Mouse (Mus musculus) megakaryocyte, embryonic 14.5 days (primary cell): ENCODE measurements around the gene Gm21750. TPM values are rescaled to one million over a fixed set of nuclear protein-coding genes. Genes with fewer than 3 reads are reported as not detected.

ENCODE experiments used
- H3K27me3 ChIP-seq: replicated peaks from 2 replicates; pipeline ENCODE3; 2012; ENCODE audit warnings: inconsistent platforms
- H3K36me3 ChIP-seq: replicated peaks from 2 replicates; pipeline ENCODE3; 2012; ENCODE audit warnings: low read length, inconsistent platforms, mixed read lengths
- H3K4me1 ChIP-seq: 2 replicates; pipeline ENCODE4 v1.6.1; 2012; ENCODE audit warnings: inconsistent platforms
- H3K4me3 ChIP-seq: replicated peaks from 2 replicates; pipeline ENCODE3; 2012; ENCODE audit warnings: moderate library complexity, mild to moderate bottlenecking, inconsistent platforms
- H3K9me3 ChIP-seq: 2 replicates; pipeline ENCODE4 v1.6.1; 2012; ENCODE audit warnings: inconsistent platforms
- FLI1 ChIP-seq: IDR thresholded peaks from 2 replicates; pipeline ENCODE4 v1.6.1; 2012; ENCODE audit warnings: low read length, inconsistent platforms, mixed read lengths
- GATA1 ChIP-seq: IDR thresholded peaks from 3 replicates; pipeline ENCODE4 v1.6.1; 2012; ENCODE audit warnings: mixed read lengths, low read length, inconsistent platforms, borderline replicate concordance
- polyA plus RNA-seq: library from polyadenylated mRNA; stranded (reverse); fragments of >175 nt; gene quantifications from 2 replicates; pipeline ENCODE4 v1.2.3, GENCODE M21; 2012; ENCODE audit warnings: low replicate concordance; ENCODE audit not compliant: insufficient read depth

Gm21750 gene
- polyA plus RNA-seq, 1 experiment = not detected

DNA sequence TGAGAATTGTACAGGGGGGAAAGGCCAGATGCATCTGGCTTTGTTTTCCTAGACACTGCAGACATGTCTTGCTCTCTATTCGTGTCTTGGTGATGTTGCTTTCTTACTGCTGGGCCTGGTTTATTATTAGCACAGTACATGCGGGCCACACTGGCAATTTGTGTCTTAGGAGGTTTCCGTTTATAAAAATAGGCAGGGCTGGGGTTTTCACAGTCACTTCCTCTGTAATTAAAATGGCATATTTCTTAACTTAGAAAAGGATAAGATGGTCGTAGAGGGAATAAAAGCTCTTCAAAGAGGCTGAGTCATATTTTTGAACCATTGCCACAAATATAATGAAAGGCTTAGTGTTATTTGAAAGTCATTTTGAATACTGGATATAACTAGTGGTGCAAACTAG, 26.7 kb downstream of the Gm21750 start:
- Histone ChIP-seq H3K9me3 (0 out of 2 replicates have a peak, but pooled peaks cover 7% of the 10 kb centered on the region), H3K36me3 (peaks cover 12% of the 10 kb centered on the region), H3K27me3 (no peaks in the 10 kb centered on the region), H3K4me3 (no peak overlapping the region), H3K4me1 (peaks cover 58% of the 10 kb centered on the region)
- TF ChIP-seq FLI1 = no peak
- TF ChIP-seq GATA1 = no peak

DNA sequence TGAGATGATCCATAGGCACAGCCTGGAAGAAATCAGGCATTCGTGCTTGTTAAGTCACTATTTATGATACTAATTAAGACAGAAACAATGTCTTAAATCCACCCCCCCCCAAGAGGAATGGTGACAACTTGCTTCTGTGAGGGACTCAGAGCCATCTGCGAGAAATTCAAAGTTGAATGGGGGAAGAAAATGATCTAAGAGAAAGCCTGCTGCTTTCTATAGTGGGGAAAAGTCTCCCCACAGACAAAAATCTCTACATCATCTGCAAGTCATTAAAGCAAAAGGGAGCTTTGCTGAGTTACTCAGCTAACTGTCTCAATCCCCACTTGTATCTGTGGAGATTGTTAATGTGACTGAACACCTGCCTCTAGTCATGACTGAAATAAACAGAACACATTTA, 27.4 kb downstream of the Gm21750 start:
- Histone ChIP-seq H3K27me3 (no peaks in the 10 kb centered on the region), H3K9me3 (0 out of 2 replicates have a peak, but pooled peaks cover 7% of the 10 kb centered on the region), H3K4me3 (no peak overlapping the region), H3K4me1 (peaks cover 51% of the 10 kb centered on the region), H3K36me3 (peaks cover 12% of the 10 kb centered on the region)
- TF ChIP-seq FLI1 (no peak), GATA1 (no peak)

DNA sequence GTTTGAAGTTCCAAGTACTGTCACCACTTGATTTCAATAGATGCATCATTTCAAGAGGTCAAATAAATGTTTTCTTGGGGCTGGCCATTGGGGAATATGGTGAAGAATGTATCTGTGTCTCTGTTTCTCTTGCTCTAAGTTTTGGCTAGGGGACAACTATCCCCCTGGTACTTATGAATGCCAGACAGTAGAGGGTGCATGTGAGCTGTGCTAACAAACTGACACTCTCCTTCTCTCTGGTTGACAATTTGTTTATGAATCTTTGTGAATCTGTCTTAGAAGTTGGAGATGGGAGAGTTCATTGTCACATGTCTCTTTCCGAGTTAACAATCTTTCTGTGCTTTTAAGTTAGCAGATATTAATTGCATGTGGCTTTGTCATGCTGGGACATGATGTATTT, 39.2 kb downstream of the Gm21750 start:
- TF ChIP-seq FLI1 (no peak), GATA1 (no peak)
- peaks cover 6% of the 10 kb centered on the region for H3K36me3 ChIP-seq
- no peaks in the 10 kb centered on the region for H3K27me3 ChIP-seq
- H3K4me1 ChIP-seq = peaks cover 35% of the 10 kb centered on the region
- no peak overlapping the region for H3K4me3 ChIP-seq
- no peaks in the 10 kb centered on the region for H3K9me3 ChIP-seq

DNA sequence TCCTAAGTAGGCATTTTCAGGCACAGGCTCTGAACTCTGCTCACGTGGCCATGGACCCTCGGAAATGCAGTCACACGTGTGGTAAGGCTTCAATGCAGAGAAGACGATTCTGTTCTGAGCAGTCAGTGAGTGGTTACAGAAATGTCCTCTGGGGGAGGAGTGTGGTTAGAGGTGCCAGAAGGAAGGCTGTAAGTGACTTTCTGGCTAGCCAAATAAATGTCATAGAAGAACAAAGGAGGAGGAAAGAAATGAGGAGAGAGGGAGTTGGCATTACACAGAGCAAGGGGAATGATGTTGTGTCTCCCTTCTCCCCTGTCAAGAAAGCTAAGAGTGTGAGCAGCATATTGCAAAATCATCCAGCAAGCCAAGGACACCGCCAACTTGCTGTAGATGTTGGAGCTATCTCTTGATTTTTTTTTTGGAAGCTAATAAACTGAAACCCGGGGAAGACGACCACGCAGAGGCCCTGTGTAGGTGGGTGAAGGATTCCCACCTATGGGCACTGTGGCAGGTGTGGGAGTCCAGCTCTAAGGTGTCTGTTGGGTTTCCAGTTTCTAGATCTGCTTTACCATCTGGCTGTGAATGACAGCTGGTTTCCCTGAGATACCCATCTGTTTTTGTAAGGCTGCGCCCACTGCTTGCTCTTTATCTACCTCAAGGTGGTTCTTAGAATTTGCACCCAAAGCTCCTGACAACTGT, 48.5 kb downstream of the Gm21750 start:
- H3K9me3 ChIP-seq = peaks cover 12% of the 10 kb centered on the region; the same call in 1 of the 2 replicates
- H3K36me3 ChIP-seq = peaks cover 11% of the 10 kb centered on the region
- TF ChIP-seq FLI1 = no peak
- no peak for TF ChIP-seq GATA1
- no peaks in the 10 kb centered on the region for H3K27me3 ChIP-seq
- H3K4me1 ChIP-seq = peaks cover 23% of the 10 kb centered on the region
- H3K4me3 ChIP-seq = no peak overlapping the region

Other genes with a start within 250 kb of the Gm21750 start
- gene Med4, start 151.2 kb upstream of the Gm21750 start, polyA plus RNA-seq = 16.3 TPM in 1 of 2 replicates, not detected in the other
- 10.7 and 21.4 TPM in 2 replicates for gene Sucla2, start 135.9 kb upstream of the Gm21750 start, polyA plus RNA-seq
- 0.08 TPM in 1 of 2 replicates, not detected in the other for gene Nudt15, start 113.0 kb upstream of the Gm21750 start, polyA plus RNA-seq